8 mouse cellular contexts compared by ENCODE assay signal in genomic region chr9:80155277-80155676, GRCm38 (mm10). TPM values are rescaled to one million over a fixed set of nuclear protein-coding genes. Genes with fewer than 3 reads are reported as not detected.
A peak's percentile ranks its signal among the peaks of the same experiment; 100 is the strongest.
DNase-seq lines count a peak whose midpoint lies in the region; ATAC-seq and TF ChIP-seq lines count a peak whose summit lies in the region.

No protein-coding gene starts in this region.

- no peak overlapping the region for H3K4me2 ChIP-seq in heart, postnatal 0 days (ENCODE audit: low read depth, low read length)

- no peaks in the 10 kb centered on the region for H3K4me1 ChIP-seq in heart, postnatal 0 days (ENCODE audit: control insufficient read depth, insufficient read depth)

- H3K4me3 ChIP-seq in heart, postnatal 0 days (ENCODE audit: low read depth, low read length), result no peak overlapping the region

- peak; percentile 67; the same call in 1 of the 2 replicates for ATAC-seq in heart, postnatal 0 days (ENCODE audit: insufficient read depth, low read depth)
- ATAC-seq in megakaryocyte, adult 5-6 weeks (ENCODE audit: poor library complexity, severe bottlenecking), result no peak

- no peak for TF ChIP-seq CTCF in heart, postnatal 0 days (IDR thresholded peaks at IDR 0.05; ENCODE audit: low read depth)

- 72% methylated on average over 5 of the region's 5 CpGs for WGBS in heart, postnatal 0 days

- H3K9me3 ChIP-seq in heart, postnatal 0 days (replicated peaks; ENCODE audit: control insufficient read depth, low read length), result no peaks in the 10 kb centered on the region

- no peaks in the 10 kb centered on the region for H3K36me3 ChIP-seq in heart, postnatal 0 days (replicated peaks; ENCODE audit: control insufficient read depth, insufficient read depth, low read length)

- no peak for TF ChIP-seq EP300 in heart, postnatal 0 days (IDR thresholded peaks at IDR 0.05; ENCODE audit: low read depth)

- H3K9ac ChIP-seq in heart, postnatal 0 days (replicated peaks; ENCODE audit: low read depth, low read length), result no peak overlapping the region

- no peak overlapping the region for H3K27ac ChIP-seq in heart, postnatal 0 days (ENCODE audit: low read depth)

- H3K27me3 ChIP-seq in heart, postnatal 0 days (ENCODE audit: control insufficient read depth, insufficient read depth, low read length), result no peaks in the 10 kb centered on the region

- peak; percentile 36 for DNase-seq in Muller cell, postnatal 12 days (ENCODE audit: inconsistent ontology term)
- DNase-seq in adrenal gland, postnatal 36 days, result peak; percentile 60 to 63
- DNase-seq in heart, postnatal 0 days (ENCODE audit: low spot score), result peak; percentile 45
- DNase-seq in kidney, postnatal 4 days, result peak; percentile 34 to 55
- DNase-seq in lung, postnatal 36 days, result peak; percentile 88
- no peak for DNase-seq in spleen, postnatal 14 days (ENCODE audit: low spot score in 2 of 2)
- DNase-seq in urinary bladder, adult 18-20 months (ENCODE audit: low spot score in 2 of 2), result no peak

RNA-seq across cellular contexts. Expression of gene Myo6, which starts 9.6 kb away (rescaled TPM):
- total RNA-seq in adrenal gland, postnatal 36 days (2021), result 10 to 100 TPM; 31.7 to 32.7 TPM
- total RNA-seq in heart, postnatal 0 days (2014; rRNA removed; ENCODE audit: low replicate concordance), result 7.6 and 13.2 TPM in 2 replicates
- polyA plus RNA-seq in heart, postnatal 0 days (2015; fragmentation: Nextera tagmentation; extraction: Ambion mirVana), result 7.1 and 7.6 TPM in 2 replicates
- total RNA-seq in megakaryocyte, adult 5-6 weeks (2015), result 0.51 and 0.93 TPM in 2 replicates
- 0.94 and 1.3 TPM in 2 replicates for total RNA-seq in megakaryocyte, adult 5-6 weeks (2017)

Comparison
In these comparisons a context has a peak if more than half of its experiments do, and no peak if none do; other contexts are left out.
1. DNase-seq: peak in Muller cell, postnatal 12 days (single experiment), adrenal gland, postnatal 36 days (2 of 2), heart, postnatal 0 days (single experiment), kidney, postnatal 4 days (2 of 2) and lung, postnatal 36 days (single experiment); none in spleen, postnatal 14 days (0 of 2) and urinary bladder, adult 18-20 months (0 of 2).